Mouse (Mus musculus) gastrocnemius, adult 8-10 months (tissue): ENCODE data around the gene Map3k7cl. TPM values are rescaled to one million over a fixed set of nuclear protein-coding genes. Genes with fewer than 3 reads are reported as not detected.

Experiments used
- DNase-seq, 2 experiments: peaks; one replicate each; pipeline ENCODE4 v3.0.0; 2022; ENCODE audit warnings: low spot score in 2 of 2
- total RNA-seq, 4 experiments: library from RNA; stranded (reverse); gene quantifications; 2 replicates each; pipeline ENCODE4 v1.2.4; 2022

Gene Map3k7cl
- total RNA-seq, 4 experiments from 2014 or later = 4.5 to 12.3 (median 9.6) TPM

DNA sequence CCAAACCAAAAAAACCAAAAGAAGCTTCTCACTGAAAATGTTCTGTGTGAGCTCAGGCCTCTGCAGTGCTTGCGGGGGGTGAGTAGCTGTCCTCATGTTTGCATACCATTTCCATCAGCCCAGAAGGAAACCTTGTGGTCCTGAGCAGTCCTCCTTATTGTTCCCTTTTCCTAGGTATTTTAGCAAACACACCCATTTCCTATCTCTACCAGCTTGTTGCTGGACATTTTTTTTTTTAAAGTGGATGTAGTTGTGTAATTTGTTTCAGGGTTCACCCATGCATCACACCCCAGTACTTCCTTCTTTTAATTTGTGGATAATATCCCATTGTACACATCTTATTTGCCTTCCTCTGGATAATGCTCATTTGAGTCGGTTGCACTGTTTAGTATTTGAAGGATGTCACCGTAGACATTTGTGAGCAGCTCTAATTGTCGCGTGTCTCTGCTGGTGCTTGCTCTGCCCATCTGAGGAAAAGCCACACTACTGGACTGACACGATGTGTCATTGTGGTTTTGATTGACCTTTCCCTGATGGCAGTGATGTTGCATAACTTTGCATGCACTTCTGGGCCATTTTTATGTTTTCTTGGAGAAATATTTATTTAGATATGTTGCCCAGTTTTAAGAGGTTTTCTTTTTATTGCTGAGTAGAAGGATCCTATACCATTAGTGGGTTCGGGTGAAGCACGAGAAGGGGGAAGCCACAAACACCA, 32.6 kb downstream of the Map3k7cl start:
- no peak for DNase-seq

- no peak for DNase-seq
Observed at GRCm38 (mm10) chr16:87587843-87588242, 34.7 kb downstream of the Map3k7cl start.

DNA sequence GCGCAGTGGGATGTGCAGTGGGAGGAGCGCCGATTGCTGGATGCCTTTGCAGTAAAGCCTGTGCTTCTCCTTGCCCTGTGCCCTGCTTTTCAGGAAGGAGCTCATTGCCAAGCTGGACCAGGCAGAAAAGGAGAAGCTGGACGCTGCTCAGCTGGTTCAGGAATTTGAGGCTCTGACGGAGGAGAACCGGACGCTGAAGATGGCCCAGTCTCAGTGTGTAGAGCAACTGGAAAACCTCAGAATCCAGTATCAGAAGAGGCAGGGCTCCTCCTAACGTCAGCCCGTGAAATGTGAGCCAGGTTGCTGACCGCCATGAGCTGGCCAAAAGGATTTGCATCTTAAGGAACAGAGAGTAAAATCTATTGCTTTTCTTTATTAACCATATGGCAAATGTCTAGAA, 41.0 kb downstream of the Map3k7cl start:
- DNase-seq = no peak

DNA sequence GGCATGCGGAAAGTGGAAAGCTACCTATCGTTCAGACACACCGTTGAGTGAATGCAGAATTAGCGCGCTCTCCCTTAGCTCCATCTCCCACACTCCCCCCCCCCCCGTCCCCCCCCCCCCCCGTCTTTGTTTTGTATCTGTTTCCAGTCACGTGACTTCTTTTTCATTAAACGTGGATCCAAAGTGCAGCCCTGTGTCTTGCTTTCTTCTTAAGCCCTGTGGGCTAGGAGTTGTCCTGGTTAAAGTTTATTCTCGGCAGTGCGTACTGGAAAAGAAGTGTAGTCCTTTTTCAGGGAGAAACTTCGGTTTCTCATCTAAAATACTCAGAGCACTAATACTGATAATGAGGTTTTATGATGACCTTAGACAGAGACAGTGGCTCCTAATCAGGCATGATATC, 42.0 kb downstream of the Map3k7cl start:
- DNase-seq = no peak

DNA sequence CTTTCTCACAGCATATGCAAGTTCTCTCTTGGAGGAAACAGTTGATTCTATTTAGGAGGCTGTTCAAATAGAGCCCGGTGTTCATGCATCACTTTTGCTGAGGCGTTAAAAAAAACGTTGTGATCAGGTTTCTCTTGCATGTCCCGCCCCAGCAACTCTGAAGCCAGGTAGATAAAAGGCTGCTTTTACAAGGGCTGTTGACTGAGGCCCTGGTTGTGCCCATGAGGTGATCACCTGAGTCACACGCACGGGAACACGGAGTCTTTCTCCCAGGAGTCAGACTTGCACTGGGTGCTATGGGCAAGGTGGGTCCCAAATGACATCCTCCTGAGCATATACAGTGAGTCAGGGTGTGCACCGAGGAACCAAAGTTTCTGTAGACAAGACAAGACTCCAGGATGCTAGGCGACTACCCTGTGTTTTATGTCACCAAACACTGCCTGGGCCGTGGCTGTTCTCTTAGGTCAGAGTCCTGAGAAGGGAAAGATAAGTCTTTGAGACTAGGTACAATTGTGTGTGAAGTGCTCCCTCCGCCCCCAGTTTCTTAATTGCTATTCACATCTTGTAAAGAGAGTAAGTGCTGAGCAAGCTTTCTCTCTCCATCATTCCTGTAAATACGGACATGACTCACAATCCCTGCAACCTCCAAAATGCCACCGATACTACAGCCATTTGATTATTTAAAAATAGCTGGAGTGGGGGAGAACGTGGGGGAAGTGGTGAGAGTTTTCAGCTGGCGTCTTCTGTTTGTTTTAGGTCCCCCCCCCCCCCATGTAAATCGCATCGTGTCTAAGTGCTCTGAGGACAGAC, 49.8 kb downstream of the Map3k7cl start:
- DNase-seq = no peak

GRCm38 (mm10) chr16:87604002-87604401, 50.9 kb downstream of the Map3k7cl start:
- no peak for DNase-seq

GRCm38 (mm10) chr16:87604883-87605282, 51.8 kb downstream of the Map3k7cl start:
- DNase-seq = no peak

DNA sequence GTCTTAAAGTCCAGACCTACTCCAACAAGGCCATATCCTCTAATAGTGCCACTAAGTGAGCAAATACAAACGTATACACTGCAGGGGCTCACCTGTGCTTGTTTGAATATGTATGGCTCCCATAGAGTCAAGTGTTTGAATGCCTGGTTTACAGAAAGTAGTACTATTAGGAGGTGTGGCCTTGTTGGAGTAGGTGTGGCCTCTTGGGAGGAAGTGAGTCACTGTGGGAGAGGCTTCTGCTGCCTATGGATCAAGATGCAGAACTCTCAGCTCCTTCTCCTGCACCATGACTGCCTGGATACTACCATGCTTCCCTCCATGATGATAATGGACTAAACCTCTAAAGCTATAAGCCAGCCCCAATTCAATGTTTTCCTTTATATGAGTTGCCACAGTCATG, 54.3 kb downstream of the Map3k7cl start:
- no peak for DNase-seq

DNA sequence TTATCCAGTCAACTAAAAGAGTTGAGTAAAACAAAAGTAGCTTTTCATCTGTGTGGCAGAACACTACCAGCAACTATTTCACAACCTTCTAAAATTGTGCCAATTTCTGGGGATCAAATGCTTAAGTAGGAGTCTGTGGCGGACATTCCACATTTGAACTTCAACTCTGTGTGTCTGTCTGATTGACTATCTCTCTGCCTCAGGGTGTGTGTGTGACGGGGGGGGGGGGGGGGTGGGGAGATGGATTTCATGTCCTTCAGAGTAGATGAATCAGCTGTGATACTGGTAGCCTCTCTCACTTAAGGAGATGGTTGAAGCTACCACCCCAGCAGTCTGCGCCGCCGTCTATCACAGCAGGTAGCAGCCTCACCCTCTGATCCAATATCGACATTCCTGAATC, 54.8 kb downstream of the Map3k7cl start:
- DNase-seq = no peak

DNA sequence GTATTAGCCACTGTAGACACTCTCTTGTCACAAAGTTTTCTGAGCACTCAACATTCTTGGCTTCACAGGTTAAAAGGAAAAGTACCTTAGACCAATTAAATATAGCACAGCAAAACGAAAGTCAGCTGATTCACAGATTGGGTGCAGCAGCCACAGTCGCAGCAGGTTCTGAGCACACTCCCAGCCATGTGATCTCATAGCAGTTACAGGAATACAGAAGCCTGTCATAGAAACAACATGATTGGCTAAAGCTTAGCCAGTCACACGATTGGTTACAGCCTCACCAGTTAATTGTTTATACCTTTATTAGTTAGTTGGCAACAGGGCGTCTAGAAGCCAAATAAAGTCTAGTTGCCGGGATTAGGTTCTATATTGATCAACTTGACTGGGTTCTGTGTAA, 57.0 kb downstream of the Map3k7cl start:
- no peak for DNase-seq

- no peak for DNase-seq
Observed at GRCm38 (mm10) chr16:87610556-87611295, 57.6 kb downstream of the Map3k7cl start.

- no peak for DNase-seq
Observed at GRCm38 (mm10) chr16:87611420-87611819, 58.3 kb downstream of the Map3k7cl start.

GRCm38 (mm10) chr16:87612218-87612838, 59.2 kb downstream of the Map3k7cl start:
- no peak for DNase-seq

GRCm38 (mm10) chr16:87617377-87617776, 64.2 kb downstream of the Map3k7cl start:
- DNase-seq = no peak

- DNase-seq = no peak
Observed at GRCm38 (mm10) chr16:87621246-87621645, 68.1 kb downstream of the Map3k7cl start.

GRCm38 (mm10) chr16:87623881-87624280, 70.8 kb downstream of the Map3k7cl start:
- DNase-seq = no peak

- no peak for DNase-seq
Observed at GRCm38 (mm10) chr16:87624937-87625336, 71.8 kb downstream of the Map3k7cl start.

GRCm38 (mm10) chr16:87625341-87625740, 72.2 kb downstream of the Map3k7cl start:
- no peak for DNase-seq

DNA sequence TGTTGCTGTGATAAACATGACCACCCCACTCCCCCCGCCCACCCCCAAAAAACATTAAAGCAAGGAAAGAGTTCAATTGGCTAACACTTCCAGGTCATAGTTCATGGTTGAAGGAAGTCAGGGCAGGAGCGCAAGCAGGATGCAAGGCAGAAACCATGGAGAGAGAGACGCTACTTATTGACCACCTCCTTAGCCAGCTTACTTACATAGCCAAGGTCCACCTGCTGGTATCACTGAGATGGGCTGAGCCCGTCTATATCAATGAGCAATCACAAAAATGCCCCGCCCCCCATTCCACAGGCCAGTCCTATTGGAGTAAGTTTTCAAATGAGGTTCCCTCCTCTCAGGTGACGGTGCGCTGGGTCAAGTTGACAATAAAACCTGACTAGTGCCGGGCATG, 72.7 kb downstream of the Map3k7cl start:
- no peak for DNase-seq

DNA sequence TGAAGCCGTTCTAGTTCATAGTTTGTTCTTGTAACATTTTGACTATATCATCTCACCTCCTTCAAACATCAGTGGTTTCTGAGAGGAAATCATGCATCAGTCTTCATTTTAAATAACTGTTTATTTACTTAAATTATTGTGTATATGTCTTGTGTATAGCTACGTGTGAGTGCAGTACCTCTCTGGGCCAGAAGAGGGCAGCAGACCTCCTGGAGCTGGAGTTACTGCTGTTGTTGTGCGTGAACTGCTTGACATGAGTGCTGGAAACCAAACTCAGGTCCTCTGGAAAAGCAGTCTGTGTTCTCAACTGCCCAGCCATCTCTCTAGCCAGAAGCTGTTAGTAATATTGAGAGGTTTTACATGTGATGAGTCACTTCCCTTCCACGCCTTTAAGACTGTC, 73.6 kb downstream of the Map3k7cl start:
- DNase-seq = no peak

- no peak for DNase-seq
Observed at GRCm38 (mm10) chr16:87634709-87635108, 81.6 kb downstream of the Map3k7cl start.
